Mouse (Mus musculus) E14TG2a.4 (cell line): ENCODE measurements around the gene Ebf1.

ENCODE experiments used
- CTCF ChIP-seq: conservative IDR thresholded peaks from 2 replicates; pipeline ENCODE4 v1.5.1; 2014; ENCODE audit warnings: low read length
- NANOG ChIP-seq: IDR thresholded peaks from 2 replicates; pipeline ENCODE4 v1.6.1; 2014; ENCODE audit warnings: borderline replicate concordance, low read length, mixed read lengths

DNA sequence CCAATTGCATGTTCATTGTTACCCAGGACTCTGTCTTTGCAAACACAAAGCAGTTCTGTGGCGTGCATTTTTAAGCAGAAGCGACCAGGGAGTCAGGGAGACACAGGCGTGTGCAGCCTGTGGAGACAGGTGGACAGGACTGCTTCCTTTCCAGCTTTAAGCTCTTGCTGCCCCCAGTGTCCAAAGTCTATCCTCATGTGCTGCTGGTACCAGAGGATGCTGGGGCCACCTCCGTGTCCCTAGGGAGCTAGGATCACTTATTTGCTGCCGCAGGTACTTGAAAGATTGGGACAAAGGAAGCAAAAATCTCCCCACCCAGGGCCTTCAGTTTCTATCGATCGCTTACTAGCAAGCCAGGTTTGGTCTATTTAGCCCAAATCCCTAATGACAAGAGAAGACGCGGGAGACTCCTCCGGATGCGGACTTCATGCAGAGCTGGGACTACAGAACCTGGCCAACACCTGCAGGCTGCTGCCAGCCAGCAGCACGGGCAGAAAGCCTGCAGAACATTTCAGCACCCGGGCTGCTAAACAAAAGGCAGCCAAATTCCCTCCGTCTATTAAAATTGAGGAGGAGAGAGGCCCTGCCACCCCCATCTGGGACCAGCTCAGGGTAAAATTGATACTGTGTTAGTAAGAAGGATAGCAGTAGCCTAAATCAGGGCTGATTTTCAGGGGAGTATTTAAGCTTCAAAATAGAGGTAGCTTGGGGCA is 215.3 kb downstream of the Ebf1 start:
- TF ChIP-seq CTCF (no peak), NANOG (no peak)
